Mouse (Mus musculus): ENCODE measurements around the gene Fkbp6.
A peak's percentile ranks its signal among the peaks of the same experiment; 100 is the strongest.

Gene Fkbp6

GRCm38 (mm10) chr5:135352995-135353394 is 3.2 kb upstream of the Fkbp6 start, which contains the start of gene Trim50:
TSS of gene Trim50 (plus strand) at chr5:135353295.
- no peak for DNase-seq (ENCODE audit: low read depth, low spot score)

GRCm38 (mm10) chr5:135351606-135352005 is 1.8 kb upstream of the Fkbp6 start:
- DNase-seq (ENCODE audit: low read depth, low spot score), result no peak

- no peak for DNase-seq (ENCODE audit: low read depth, low spot score)
These were observed 2.3 kb downstream of the Fkbp6 start for GRCm38 (mm10) chr5:135347511-135348011.

- peak; percentile 22 for DNase-seq (ENCODE audit: low read depth, low spot score)
These were observed 3.4 kb downstream of the Fkbp6 start for GRCm38 (mm10) chr5:135346430-135346829.

- no peak for DNase-seq (ENCODE audit: low read depth, low spot score)
These were observed 3.9 kb downstream of the Fkbp6 start for GRCm38 (mm10) chr5:135345989-135346388.

GRCm38 (mm10) chr5:135337575-135337974 is 12.3 kb downstream of the Fkbp6 start:
- DNase-seq (ENCODE audit: low read depth, low spot score), result no peak

- DNase-seq (ENCODE audit: low read depth, low spot score), result no peak
These were observed 18.7 kb downstream of the Fkbp6 start for GRCm38 (mm10) chr5:135331161-135331560.

- no peak for DNase-seq (ENCODE audit: low read depth, low spot score)
These were observed 19.6 kb downstream of the Fkbp6 start for GRCm38 (mm10) chr5:135330201-135330600.

- no peak for DNase-seq (ENCODE audit: low read depth, low spot score)
These were observed 20.4 kb downstream of the Fkbp6 start for GRCm38 (mm10) chr5:135329471-135329870.

- no peak for DNase-seq (ENCODE audit: low read depth, low spot score)
These were observed 23.7 kb downstream of the Fkbp6 start for GRCm38 (mm10) chr5:135326121-135326659.

GRCm38 (mm10) chr5:135322197-135322596 is 27.6 kb downstream of the Fkbp6 start:
- no peak for DNase-seq (ENCODE audit: low read depth, low spot score)

GRCm38 (mm10) chr5:135319856-135320255 is 30.0 kb downstream of the Fkbp6 start:
- no peak for DNase-seq (ENCODE audit: low read depth, low spot score)

GRCm38 (mm10) chr5:135316177-135316576 is 33.7 kb downstream of the Fkbp6 start:
- no peak for DNase-seq (ENCODE audit: low read depth, low spot score)

GRCm38 (mm10) chr5:135306321-135306965 is 43.4 kb downstream of the Fkbp6 start:
- no peak for DNase-seq (ENCODE audit: low read depth, low spot score)

GRCm38 (mm10) chr5:135302454-135302853 is 47.4 kb downstream of the Fkbp6 start:
- DNase-seq (ENCODE audit: low read depth, low spot score), result no peak

GRCm38 (mm10) chr5:135301916-135302315 is 47.9 kb downstream of the Fkbp6 start:
- DNase-seq (ENCODE audit: low read depth, low spot score), result no peak

GRCm38 (mm10) chr5:135292001-135292400 is 57.8 kb downstream of the Fkbp6 start:
- no peak for DNase-seq (ENCODE audit: low read depth, low spot score)

GRCm38 (mm10) chr5:135291193-135291592 is 58.7 kb downstream of the Fkbp6 start:
- no peak for DNase-seq (ENCODE audit: low read depth, low spot score)

- DNase-seq (ENCODE audit: low read depth, low spot score), result no peak
These were observed 59.1 kb downstream of the Fkbp6 start for GRCm38 (mm10) chr5:135290703-135291102.

- DNase-seq (ENCODE audit: low read depth, low spot score), result no peak
These were observed 62.9 kb downstream of the Fkbp6 start for GRCm38 (mm10) chr5:135286926-135287325.

GRCm38 (mm10) chr5:135286185-135286584 is 63.7 kb downstream of the Fkbp6 start:
- peak; percentile 63 for DNase-seq (ENCODE audit: low read depth, low spot score)

- no peak for DNase-seq (ENCODE audit: low read depth, low spot score)
These were observed 64.6 kb downstream of the Fkbp6 start for GRCm38 (mm10) chr5:135285211-135285610.

- no peak for DNase-seq (ENCODE audit: low read depth, low spot score)
These were observed 69.6 kb downstream of the Fkbp6 start for GRCm38 (mm10) chr5:135280226-135280625.
